Mouse (Mus musculus) liver, embryonic 13.5 days (tissue): ENCODE data around the gene Pex19. TPM values are rescaled to one million over a fixed set of nuclear protein-coding genes. Genes with fewer than 3 reads are reported as not detected.

ENCODE experiments used
- ATAC-seq: fragments of 200-750 bp; cut with Nextera tagmentation; 2 replicates; pipeline ENCODE4 v1.8.0; 2017; ENCODE audit warnings: low read depth, mild to moderate bottlenecking, moderate number of reproducible peaks, moderate library complexity
- DNase-seq: peaks from one replicate; pipeline ENCODE4 v3.0.0; 2022
- H3K27ac ChIP-seq: fragments of 300-500 bp; sonication (generic); 2 replicates; pipeline ENCODE4 v1.5.1; 2015; ENCODE audit warnings: moderate library complexity, mild to moderate bottlenecking, inconsistent platforms
- H3K27me3 ChIP-seq: fragments of 300-500 bp; sonication (generic); 2 replicates; pipeline ENCODE4 v1.6.1; 2015; ENCODE audit warnings: mild to moderate bottlenecking, inconsistent platforms
- H3K36me3 ChIP-seq: fragments of 300-500 bp; sonication (generic); 2 replicates; pipeline ENCODE4 v1.6.1; 2015; ENCODE audit warnings: mild to moderate bottlenecking, inconsistent platforms
- H3K4me1 ChIP-seq: fragments of 300-500 bp; sonication (generic); replicated peaks from 2 replicates; pipeline ENCODE4 v1.6.1; 2015; ENCODE audit warnings: inconsistent platforms
- H3K4me2 ChIP-seq: fragments of 300-500 bp; sonication (generic); 2 replicates; pipeline ENCODE4 v1.6.1; 2015; ENCODE audit warnings: inconsistent platforms, mild to moderate bottlenecking, moderate library complexity
- H3K4me3 ChIP-seq: fragments of 300-500 bp; sonication (generic); replicated peaks from 2 replicates; pipeline ENCODE4 v1.5.1; 2015; ENCODE audit warnings: mild to moderate bottlenecking, inconsistent platforms
- H3K9ac ChIP-seq: fragments of 300-500 bp; sonication (generic); 2 replicates; pipeline ENCODE4 v1.6.1; 2015; ENCODE audit warnings: mild to moderate bottlenecking, inconsistent platforms
- H3K9me3 ChIP-seq: fragments of 300-500 bp; sonication (generic); replicated peaks from 2 replicates; pipeline ENCODE4 v1.6.1; 2016; ENCODE audit warnings: inconsistent platforms
- WGBS: fragments of 180-500 bp; shearing (Covaris S2); methylation state at CpG from one replicate; pipeline ENCODE4 v1.1.7; 2015; ENCODE audit not compliant: insufficient replicate concordance; 5-methylcytosine and 5-hydroxymethylcytosine counted together
- polyA plus RNA-seq: library from polyadenylated mRNA; unstranded; fragments of >200 nt; fragmentation: Nextera tagmentation; extraction: Ambion mirVana; gene quantifications from 2 replicates; pipeline ENCODE4 v1.2.1, GENCODE M21; 2015

The Pex19 gene
- polyA plus RNA-seq, 1 experiment from 2014 or later: 39.9 TPM

GRCm38 (mm10) chr1:172160508-172160907 is 34.0 kb downstream of the Pex19 start:
- H3K4me3 ChIP-seq: no peak overlapping the region
- no peak for ATAC-seq
- no peak overlapping the region for H3K4me2 ChIP-seq
- no peak overlapping the region for H3K27ac ChIP-seq
- no peak for DNase-seq
- peaks cover 30% of the 10 kb centered on the region for H3K4me1 ChIP-seq
- no peaks in the 10 kb centered on the region for H3K9me3 ChIP-seq
- H3K9ac ChIP-seq: no peak overlapping the region
- peaks cover 32% of the 10 kb centered on the region for H3K36me3 ChIP-seq
- no peaks in the 10 kb centered on the region for H3K27me3 ChIP-seq

GRCm38 (mm10) chr1:172162009-172162408 is 35.5 kb downstream of the Pex19 start:
- no peak for DNase-seq
- H3K27ac ChIP-seq: no peak overlapping the region
- no peak overlapping the region for H3K4me3 ChIP-seq
- WGBS: 89% methylated on average over 1 of the region's 1 CpGs
- H3K4me1 ChIP-seq: peaks cover 25% of the 10 kb centered on the region
- no peaks in the 10 kb centered on the region for H3K9me3 ChIP-seq
- H3K36me3 ChIP-seq: peaks cover 33% of the 10 kb centered on the region
- ATAC-seq: no peak
- H3K9ac ChIP-seq: no peak overlapping the region
- no peaks in the 10 kb centered on the region for H3K27me3 ChIP-seq
- no peak overlapping the region for H3K4me2 ChIP-seq

- Histone ChIP-seq H3K27ac (no peak overlapping the region), H3K27me3 (no peaks in the 10 kb centered on the region), H3K36me3 (peaks cover 43% of the 10 kb centered on the region), H3K9ac (no peak overlapping the region), H3K4me3 (no peak overlapping the region), H3K4me2 (no peak overlapping the region), H3K4me1 (peaks cover 25% of the 10 kb centered on the region), H3K9me3 (no peaks in the 10 kb centered on the region)
- DNase-seq (no peak), ATAC-seq (no peak)
- WGBS: 85% methylated on average over 6 of the region's 6 CpGs
Measured at GRCm38 (mm10) chr1:172162959-172163358, 36.4 kb downstream of the Pex19 start.

GRCm38 (mm10) chr1:172167911-172168310 is 41.4 kb downstream of the Pex19 start:
- Histone ChIP-seq H3K9me3 (no peaks in the 10 kb centered on the region), H3K4me3 (no peak overlapping the region), H3K4me1 (0 out of 2 replicates have a peak, but pooled peaks cover 3% of the 10 kb centered on the region), H3K27ac (no peak overlapping the region), H3K27me3 (no peaks in the 10 kb centered on the region), H3K4me2 (no peak overlapping the region), H3K9ac (no peak overlapping the region), H3K36me3 (peaks cover 88% of the 10 kb centered on the region)
- ATAC-seq: no peak
- DNase-seq: no peak
- WGBS: 85% methylated on average over 5 of the region's 5 CpGs

GRCm38 (mm10) chr1:172169809-172170208 is 43.3 kb downstream of the Pex19 start:
- H3K27ac ChIP-seq: no peak overlapping the region

GRCm38 (mm10) chr1:172172381-172172780 is 45.8 kb downstream of the Pex19 start:
- H3K4me1 ChIP-seq: no peaks in the 10 kb centered on the region

More at GRCm38 (mm10) chr1:172169809-172170208, 43.3 kb downstream of the Pex19 start:
- no peak overlapping the region for H3K4me3 ChIP-seq
- H3K9ac ChIP-seq: no peak overlapping the region
- DNase-seq (no peak), ATAC-seq (no peak)
- 91% methylated on average over 5 of the region's 5 CpGs for WGBS
- no peaks in the 10 kb centered on the region for H3K9me3 ChIP-seq
- peaks cover 97% of the 10 kb centered on the region for H3K36me3 ChIP-seq
- H3K4me1 ChIP-seq: no peaks in the 10 kb centered on the region
- H3K4me2 ChIP-seq: no peak overlapping the region
- H3K27me3 ChIP-seq: no peaks in the 10 kb centered on the region

GRCm38 (mm10) chr1:172173181-172173580 is 46.6 kb downstream of the Pex19 start:
- Histone ChIP-seq H3K9me3 (no peaks in the 10 kb centered on the region), H3K36me3 (peaks cover 93% of the 10 kb centered on the region), H3K27me3 (no peaks in the 10 kb centered on the region), H3K4me3 (no peak overlapping the region), H3K4me1 (no peaks in the 10 kb centered on the region), H3K9ac (no peak overlapping the region), H3K27ac (no peak overlapping the region), H3K4me2 (no peak overlapping the region)
- 90% methylated on average over 5 of the region's 5 CpGs for WGBS
- ATAC-seq (no peak), DNase-seq (no peak)

More at GRCm38 (mm10) chr1:172172381-172172780, 45.8 kb downstream of the Pex19 start:
- ATAC-seq: no peak
- DNase-seq: no peak
- no peak overlapping the region for H3K9ac ChIP-seq
- no peak overlapping the region for H3K4me2 ChIP-seq
- H3K4me3 ChIP-seq: no peak overlapping the region
- no peak overlapping the region for H3K27ac ChIP-seq
- WGBS: 91% methylated on average over 21 of the region's 21 CpGs
- H3K9me3 ChIP-seq: no peaks in the 10 kb centered on the region
- H3K36me3 ChIP-seq: peaks cover 93% of the 10 kb centered on the region
- no peaks in the 10 kb centered on the region for H3K27me3 ChIP-seq

GRCm38 (mm10) chr1:172177791-172178190 is 51.2 kb downstream of the Pex19 start:
- H3K27ac ChIP-seq: no peak overlapping the region
- no peak overlapping the region for H3K4me3 ChIP-seq
- DNase-seq (no peak), ATAC-seq (no peak)
- H3K36me3 ChIP-seq: peaks cover 93% of the 10 kb centered on the region
- H3K4me2 ChIP-seq: no peak overlapping the region
- no peaks in the 10 kb centered on the region for H3K27me3 ChIP-seq
- no peaks in the 10 kb centered on the region for H3K9me3 ChIP-seq
- no peak overlapping the region for H3K9ac ChIP-seq
- 85% methylated on average over 7 of the region's 7 CpGs for WGBS
- H3K4me1 ChIP-seq: no peaks in the 10 kb centered on the region

GRCm38 (mm10) chr1:172179102-172179501 is 52.5 kb downstream of the Pex19 start:
- no peak overlapping the region for H3K4me3 ChIP-seq
- H3K36me3 ChIP-seq: peaks cover 85% of the 10 kb centered on the region
- no peak overlapping the region for H3K9ac ChIP-seq
- no peaks in the 10 kb centered on the region for H3K9me3 ChIP-seq
- H3K4me2 ChIP-seq: no peak overlapping the region
- H3K27me3 ChIP-seq: no peaks in the 10 kb centered on the region
- DNase-seq (no peak), ATAC-seq (no peak)
- WGBS: 76% methylated on average over 7 of the region's 7 CpGs
- no peak overlapping the region for H3K27ac ChIP-seq
- no peaks in the 10 kb centered on the region for H3K4me1 ChIP-seq

- no peak overlapping the region for H3K4me3 ChIP-seq
- H3K9ac ChIP-seq: no peak overlapping the region
- WGBS: 85% methylated on average over 4 of the region's 4 CpGs
- H3K27ac ChIP-seq: no peak overlapping the region
- no peaks in the 10 kb centered on the region for H3K27me3 ChIP-seq
- H3K4me1 ChIP-seq: no peaks in the 10 kb centered on the region
- DNase-seq: no peak
- no peak for ATAC-seq
- H3K9me3 ChIP-seq: no peaks in the 10 kb centered on the region
- H3K4me2 ChIP-seq: no peak overlapping the region
- H3K36me3 ChIP-seq: peaks cover 81% of the 10 kb centered on the region
Measured at GRCm38 (mm10) chr1:172180881-172181280, 54.3 kb downstream of the Pex19 start.

GRCm38 (mm10) chr1:172181777-172182176 is 55.2 kb downstream of the Pex19 start:
- Histone ChIP-seq H3K27me3 (no peaks in the 10 kb centered on the region), H3K9me3 (no peaks in the 10 kb centered on the region), H3K9ac (no peak overlapping the region), H3K4me1 (no peaks in the 10 kb centered on the region), H3K27ac (no peak overlapping the region), H3K4me2 (no peak overlapping the region), H3K36me3 (peaks cover 83% of the 10 kb centered on the region), H3K4me3 (no peak overlapping the region)
- DNase-seq (no peak), ATAC-seq (no peak)
- 88% methylated on average over 3 of the region's 3 CpGs for WGBS

- no peaks in the 10 kb centered on the region for H3K27me3 ChIP-seq
- no peak overlapping the region for H3K27ac ChIP-seq
- H3K4me2 ChIP-seq: no peak overlapping the region
- DNase-seq (no peak), ATAC-seq (no peak)
- no peak overlapping the region for H3K4me3 ChIP-seq
- H3K4me1 ChIP-seq: no peaks in the 10 kb centered on the region
- H3K9ac ChIP-seq: no peak overlapping the region
- peaks cover 86% of the 10 kb centered on the region for H3K36me3 ChIP-seq
- no peaks in the 10 kb centered on the region for H3K9me3 ChIP-seq
- WGBS: 84% methylated on average over 6 of the region's 6 CpGs
Measured at GRCm38 (mm10) chr1:172183056-172183455, 56.5 kb downstream of the Pex19 start.
